Mouse (Mus musculus): ENCODE data around the gene Nt5c3.

Nt5c3 gene

DNA sequence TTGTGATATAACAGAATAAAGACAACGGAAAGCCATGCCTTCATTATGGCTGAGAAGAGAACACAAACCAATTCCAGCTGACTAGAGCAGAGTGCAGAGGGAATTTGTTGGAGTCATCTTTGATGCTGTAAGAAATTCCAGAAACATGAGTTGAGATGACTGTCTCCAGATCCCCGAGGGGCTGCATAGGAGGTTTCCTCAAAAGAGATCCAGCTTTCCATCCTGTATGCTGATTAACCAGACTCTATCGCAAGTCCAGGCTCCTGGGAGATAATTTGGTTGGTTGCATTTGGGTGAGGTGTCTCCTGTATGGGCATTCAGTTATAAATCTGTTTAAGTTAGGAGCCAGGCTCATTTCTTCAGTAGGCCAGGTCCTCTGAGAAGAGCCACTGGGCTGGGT is 86.1 kb downstream of the Nt5c3 start:
- no peak for DNase-seq (ENCODE audit: low read depth in 2 of 2, low spot score in 2 of 2)

DNA sequence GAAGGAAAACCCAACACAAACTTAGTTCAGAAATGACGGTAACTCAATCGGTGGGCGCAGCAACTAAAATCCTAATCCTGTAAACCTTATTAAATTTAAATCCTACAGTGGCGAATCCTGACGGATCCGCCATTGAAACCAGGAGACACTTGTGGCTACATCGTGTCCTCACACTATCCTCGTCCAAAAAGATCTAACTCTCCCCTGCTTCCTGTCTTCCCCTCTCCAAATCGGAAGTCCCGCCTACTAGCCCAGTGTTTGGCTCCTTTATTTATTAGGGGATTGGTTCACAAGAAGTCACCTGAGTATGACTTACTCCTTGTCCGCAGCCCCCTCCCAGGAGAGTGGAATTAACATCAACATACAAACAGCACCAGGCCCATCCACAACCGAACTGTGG is 86.6 kb downstream of the Nt5c3 start:
- no peak for DNase-seq (ENCODE audit: low read depth in 2 of 2, low spot score in 2 of 2)

DNA sequence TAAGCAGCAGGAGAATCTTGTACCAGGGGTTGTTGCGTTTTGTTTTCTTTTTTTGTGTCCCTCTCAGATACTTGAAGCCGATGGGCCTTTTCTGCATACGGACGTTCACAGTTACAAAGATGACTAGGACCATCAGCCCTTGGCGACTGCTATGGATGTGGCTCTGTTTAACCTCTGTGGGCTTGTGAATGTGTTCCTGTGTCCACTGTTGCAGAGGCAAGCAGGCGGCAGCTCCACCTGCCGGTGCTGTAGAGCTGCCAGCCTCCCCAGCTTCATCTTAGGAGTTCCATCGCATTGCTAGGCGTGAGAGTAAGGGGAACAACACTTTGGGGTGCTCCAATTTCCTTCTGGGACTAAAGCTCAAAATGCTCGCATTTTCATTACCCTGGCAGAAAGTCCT is 88.2 kb downstream of the Nt5c3 start:
- no peak for DNase-seq (ENCODE audit: low read depth in 2 of 2, low spot score in 2 of 2)

DNA sequence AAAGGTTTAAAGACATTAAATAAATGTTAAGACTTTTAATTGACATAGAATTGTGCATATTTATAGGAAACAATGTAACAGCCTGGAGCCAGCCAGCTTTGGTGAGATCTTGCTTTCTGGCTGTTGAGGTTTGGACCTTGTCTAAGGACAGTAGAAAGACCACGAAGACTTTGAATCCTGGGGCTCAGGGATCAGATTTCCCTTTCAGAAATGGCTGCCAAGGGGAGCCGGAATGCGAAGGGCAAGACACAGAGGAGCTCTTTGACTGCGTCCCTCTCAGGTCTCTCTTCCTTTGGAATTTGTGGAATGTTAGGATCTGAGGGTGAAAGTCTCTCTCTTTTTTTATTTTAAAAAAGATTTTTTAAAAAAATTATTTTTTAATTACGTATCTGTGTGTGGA is 89.0 kb downstream of the Nt5c3 start:
- DNase-seq (ENCODE audit: low read depth in 2 of 2, low spot score in 2 of 2) = no peak

DNA sequence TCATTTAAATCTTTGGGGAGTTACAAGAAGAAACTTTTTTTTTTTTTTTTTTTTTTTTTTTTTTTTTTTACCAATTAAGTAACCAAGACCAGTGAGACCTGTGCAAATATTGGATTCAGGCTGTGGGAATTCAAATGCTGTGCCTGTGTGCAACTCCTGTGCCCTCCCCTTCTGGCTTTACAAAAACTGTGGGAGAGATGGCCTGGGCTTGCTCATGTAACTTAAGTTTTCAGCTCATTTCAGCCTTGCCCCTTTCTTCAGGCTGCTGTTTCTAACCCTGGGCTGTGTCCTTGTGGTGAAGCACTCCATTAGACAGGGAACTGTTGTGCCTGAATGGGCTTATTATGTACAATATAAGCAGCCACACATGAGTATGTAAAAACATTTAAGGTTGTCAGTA is 90.9 kb downstream of the Nt5c3 start:
- DNase-seq (ENCODE audit: low read depth in 2 of 2, low spot score in 2 of 2) = no peak

DNA sequence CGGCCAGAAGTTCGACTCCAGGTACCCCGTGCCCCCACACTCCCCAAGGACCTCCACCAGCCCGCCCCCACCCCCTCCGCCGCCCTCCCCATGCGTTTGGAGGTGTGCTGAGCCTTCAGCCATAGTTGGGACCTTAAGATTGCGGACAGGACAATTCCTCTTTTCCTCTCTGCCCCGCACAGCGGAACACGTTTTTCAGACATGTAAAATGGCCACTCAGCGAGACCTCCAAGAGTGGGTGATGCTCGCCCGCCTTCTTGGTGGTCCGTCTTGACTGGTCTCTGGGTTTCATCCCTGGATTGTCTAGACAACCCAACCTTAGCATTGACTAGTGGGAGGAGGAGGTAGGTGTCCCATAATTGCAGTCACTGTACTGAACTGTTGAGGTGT is 91.3 kb downstream of the Nt5c3 start:
- no peak for DNase-seq (ENCODE audit: low read depth in 2 of 2, low spot score in 2 of 2)

Data from CD8-positive naive resting alpha-beta T cell, adult 2 months (primary cell).